Mouse (Mus musculus): ENCODE measurements around the gene Syt13. TPM values are rescaled to one million over a fixed set of nuclear protein-coding genes. Genes with fewer than 3 reads are reported as not detected.

Gene Syt13
- total and polyA plus RNA-seq, 3 experiments: 0.10 to 0.47 (median 0.36) TPM

DNA sequence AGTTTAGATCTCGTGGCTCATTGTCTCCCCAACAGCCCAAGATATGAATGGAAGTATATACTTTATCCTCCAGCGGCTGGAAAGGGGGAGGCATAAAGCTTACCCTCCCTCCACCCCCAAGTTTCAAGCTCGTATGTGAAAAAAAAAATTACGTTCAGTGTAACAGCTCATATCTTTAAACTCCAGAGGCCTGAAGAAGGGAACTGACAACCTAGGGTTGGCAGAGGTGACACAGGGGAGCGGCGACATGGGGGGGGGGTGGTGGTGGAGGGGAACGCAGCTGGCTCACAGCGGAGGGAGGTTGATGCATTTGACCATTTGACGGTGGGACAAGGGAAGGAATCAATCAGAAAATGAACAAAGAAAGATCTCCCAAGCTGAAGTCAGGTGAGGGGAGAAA, 56.2 kb downstream of the Syt13 start:
- H3K4me1 ChIP-seq (ENCODE audit: control insufficient read depth, insufficient read depth, low read length): no peaks in the 10 kb centered on the region
- H3K9ac ChIP-seq (ENCODE audit: low read depth, low read length): no peak overlapping the region
- intact Hi-C loops (cut with DNase I): no loop called here
- H3K27ac ChIP-seq: no peak overlapping the region
- H3K36me3 ChIP-seq (ENCODE audit: control insufficient read depth, insufficient read depth, low read length): no peaks in the 10 kb centered on the region
- no peak for TF ChIP-seq CTCF (IDR thresholded peaks at IDR 0.05)
- TF ChIP-seq POLR2A (IDR thresholded peaks at IDR 0.05; ENCODE audit: insufficient read depth, low read depth, low read length): no peak
- TF ChIP-seq EP300 (IDR thresholded peaks at IDR 0.05; ENCODE audit: insufficient read depth, low read depth, low read length): no peak
- 86% methylated on average over 9 of the region's 9 CpGs for WGBS
- DNase-seq: no peak
- H3K79me2 ChIP-seq (replicated peaks; ENCODE audit: control insufficient read depth, insufficient read depth, low read length): no peaks in the 10 kb centered on the region
- H3K4me3 ChIP-seq: no peak overlapping the region
- no peaks in the 10 kb centered on the region for H3K27me3 ChIP-seq (ENCODE audit: control insufficient read depth, insufficient read depth, low read length)

DNA sequence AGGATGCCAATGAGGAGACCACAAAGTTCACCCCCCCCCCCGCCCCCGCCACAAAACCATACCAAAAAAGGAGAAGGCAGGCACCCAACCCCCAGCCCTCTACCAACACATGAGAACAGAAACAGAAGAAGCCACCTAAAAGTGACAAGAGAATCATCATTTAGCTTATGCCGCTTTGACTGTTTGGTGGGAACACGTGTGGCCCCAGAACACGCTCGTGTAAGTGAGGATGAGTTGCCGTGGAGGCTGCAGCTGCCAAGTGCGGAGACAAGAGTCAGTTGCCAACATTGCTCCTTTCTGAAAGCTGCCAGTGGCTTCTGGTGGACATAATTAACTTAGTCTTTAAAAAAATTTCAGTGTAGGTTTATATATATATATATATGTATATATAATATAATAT, 56.6 kb downstream of the Syt13 start:
- no peaks in the 10 kb centered on the region for H3K79me2 ChIP-seq (replicated peaks; ENCODE audit: control insufficient read depth, insufficient read depth, low read length)
- no peak for DNase-seq
- no peaks in the 10 kb centered on the region for H3K27me3 ChIP-seq (ENCODE audit: control insufficient read depth, insufficient read depth, low read length)
- no peak overlapping the region for H3K27ac ChIP-seq
- no peaks in the 10 kb centered on the region for H3K36me3 ChIP-seq (ENCODE audit: control insufficient read depth, insufficient read depth, low read length)
- no peak overlapping the region for H3K9ac ChIP-seq (ENCODE audit: low read depth, low read length)
- H3K4me1 ChIP-seq (ENCODE audit: control insufficient read depth, insufficient read depth, low read length): no peaks in the 10 kb centered on the region
- intact Hi-C loops (cut with DNase I): no loop called here
- WGBS: 95% methylated on average over 8 of the region's 8 CpGs
- TF ChIP-seq POLR2A (IDR thresholded peaks at IDR 0.05; ENCODE audit: insufficient read depth, low read depth, low read length): no peak
- no peak overlapping the region for H3K4me3 ChIP-seq

GRCm38 (mm10) chr2:92972071-92972470, 57.2 kb downstream of the Syt13 start:
- intact Hi-C loops (cut with DNase I): no loop called here
- no peak for TF ChIP-seq POLR2A (IDR thresholded peaks at IDR 0.05; ENCODE audit: insufficient read depth, low read depth, low read length)
- no peak for TF ChIP-seq CTCF (IDR thresholded peaks at IDR 0.05)
- no peak for TF ChIP-seq EP300 (IDR thresholded peaks at IDR 0.05; ENCODE audit: insufficient read depth, low read depth, low read length)
- Histone ChIP-seq H3K27me3 (ENCODE audit: control insufficient read depth, insufficient read depth, low read length) (no peaks in the 10 kb centered on the region), H3K79me2 (replicated peaks; ENCODE audit: control insufficient read depth, insufficient read depth, low read length) (no peaks in the 10 kb centered on the region), H3K4me1 (ENCODE audit: control insufficient read depth, insufficient read depth, low read length) (no peaks in the 10 kb centered on the region), H3K36me3 (ENCODE audit: control insufficient read depth, insufficient read depth, low read length) (no peaks in the 10 kb centered on the region), H3K27ac (no peak overlapping the region), H3K4me3 (no peak overlapping the region), H3K9ac (ENCODE audit: low read depth, low read length) (no peak overlapping the region)
- DNase-seq: no peak
- WGBS: 93% methylated on average over 17 of the region's 17 CpGs

DNA sequence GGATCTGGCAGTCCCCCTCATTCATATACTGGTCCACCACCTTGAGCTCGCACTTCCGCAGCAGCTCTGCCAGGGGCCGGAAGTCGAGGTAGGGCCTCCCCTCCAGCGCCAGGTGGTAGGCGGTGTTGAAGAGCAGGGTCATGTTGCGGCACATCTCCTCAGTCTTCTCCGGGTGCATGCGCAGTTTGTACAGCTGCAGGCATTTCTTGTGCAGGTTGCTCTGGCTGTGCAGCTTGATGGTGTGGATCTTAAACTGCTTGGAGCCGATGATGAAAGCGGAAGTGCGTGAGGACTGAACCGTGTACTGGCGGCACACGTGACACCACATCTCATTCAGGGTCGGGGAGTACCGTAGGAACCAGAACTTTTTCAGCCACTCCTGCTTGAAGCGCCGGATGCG, 58.7 kb downstream of the Syt13 start:
- WGBS: 97% methylated on average over 20 of the region's 20 CpGs
- TF ChIP-seq EP300 (IDR thresholded peaks at IDR 0.05; ENCODE audit: insufficient read depth, low read depth, low read length) (no peak), CTCF (IDR thresholded peaks at IDR 0.05) (no peak), POLR2A (IDR thresholded peaks at IDR 0.05; ENCODE audit: insufficient read depth, low read depth, low read length) (no peak)
- Histone ChIP-seq H3K27ac (no peak overlapping the region), H3K4me1 (ENCODE audit: control insufficient read depth, insufficient read depth, low read length) (no peaks in the 10 kb centered on the region), H3K4me3 (no peak overlapping the region), H3K36me3 (ENCODE audit: control insufficient read depth, insufficient read depth, low read length) (no peaks in the 10 kb centered on the region), H3K79me2 (replicated peaks; ENCODE audit: control insufficient read depth, insufficient read depth, low read length) (no peaks in the 10 kb centered on the region), H3K27me3 (ENCODE audit: control insufficient read depth, insufficient read depth, low read length) (no peaks in the 10 kb centered on the region), H3K9ac (ENCODE audit: low read depth, low read length) (no peak overlapping the region)
- intact Hi-C loops (cut with DNase I): no loop called here
- DNase-seq: no peak

GRCm38 (mm10) chr2:92975031-92975790, 60.3 kb downstream of the Syt13 start:
- WGBS: 82% methylated on average over 14 of the region's 14 CpGs
- no peak for TF ChIP-seq POLR2A (IDR thresholded peaks at IDR 0.05; ENCODE audit: insufficient read depth, low read depth, low read length)
- no peak for TF ChIP-seq CTCF (IDR thresholded peaks at IDR 0.05)
- TF ChIP-seq EP300 (IDR thresholded peaks at IDR 0.05; ENCODE audit: insufficient read depth, low read depth, low read length): no peak

DNA sequence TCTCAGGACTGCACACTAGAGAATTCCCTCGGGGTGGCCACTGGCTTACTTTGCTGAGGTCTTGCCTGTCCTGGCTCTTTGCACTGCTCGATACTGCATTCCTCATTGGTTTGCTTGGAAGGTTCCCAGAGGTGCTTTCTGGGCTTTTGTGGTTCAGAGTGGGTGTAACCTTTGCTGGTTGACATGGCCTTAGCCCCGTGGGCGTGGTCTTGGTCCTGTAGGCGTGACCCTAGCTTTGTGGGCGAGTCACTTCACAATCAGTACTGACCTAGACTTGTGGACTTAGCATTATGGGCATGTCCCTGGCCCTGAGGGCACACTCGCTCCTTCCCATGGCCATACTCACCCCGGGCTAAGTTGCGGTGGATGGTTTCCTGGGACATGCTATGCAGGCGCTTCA, 65.3 kb downstream of the Syt13 start:
- H3K4me3 ChIP-seq: no peak overlapping the region
- no peak overlapping the region for H3K27ac ChIP-seq
- DNase-seq: no peak
- WGBS: 91% methylated on average over 10 of the region's 10 CpGs
- intact Hi-C loops (cut with DNase I): loop anchor here (10.0 kb wide), 1 partner anchor 215 kb away; no protein-coding TSS in a partner anchor
- TF ChIP-seq POLR2A (IDR thresholded peaks at IDR 0.05; ENCODE audit: insufficient read depth, low read depth, low read length) (no peak), EP300 (IDR thresholded peaks at IDR 0.05; ENCODE audit: insufficient read depth, low read depth, low read length) (no peak), CTCF (IDR thresholded peaks at IDR 0.05) (no peak)
- H3K4me1 ChIP-seq (ENCODE audit: control insufficient read depth, insufficient read depth, low read length): no peaks in the 10 kb centered on the region
- no peak overlapping the region for H3K9ac ChIP-seq (ENCODE audit: low read depth, low read length)
- H3K36me3 ChIP-seq (ENCODE audit: control insufficient read depth, insufficient read depth, low read length): no peaks in the 10 kb centered on the region
- H3K79me2 ChIP-seq (replicated peaks; ENCODE audit: control insufficient read depth, insufficient read depth, low read length): no peaks in the 10 kb centered on the region
- no peaks in the 10 kb centered on the region for H3K27me3 ChIP-seq (ENCODE audit: control insufficient read depth, insufficient read depth, low read length)

More at GRCm38 (mm10) chr2:92975031-92975790, 60.3 kb downstream of the Syt13 start:
- no peak overlapping the region for H3K9ac ChIP-seq (ENCODE audit: low read depth, low read length)
- no peaks in the 10 kb centered on the region for H3K4me1 ChIP-seq (ENCODE audit: control insufficient read depth, insufficient read depth, low read length)
- H3K4me3 ChIP-seq: no peak overlapping the region
- H3K36me3 ChIP-seq (ENCODE audit: control insufficient read depth, insufficient read depth, low read length): no peaks in the 10 kb centered on the region
- H3K79me2 ChIP-seq (replicated peaks; ENCODE audit: control insufficient read depth, insufficient read depth, low read length): no peaks in the 10 kb centered on the region
- intact Hi-C loops (cut with DNase I): no loop called here
- no peak for DNase-seq
- no peak overlapping the region for H3K27ac ChIP-seq
- no peaks in the 10 kb centered on the region for H3K27me3 ChIP-seq (ENCODE audit: control insufficient read depth, insufficient read depth, low read length)

Data from heart, adult 2 months (tissue).